Mouse (Mus musculus) left cerebral cortex, postnatal 36 days (tissue): ENCODE data around the gene Pik3ip1. TPM values are rescaled to one million over a fixed set of nuclear protein-coding genes. Genes with fewer than 3 reads are reported as not detected.

Source experiments
- DNase-seq, 2 experiments: peaks; one replicate each; pipeline ENCODE4 v3.0.0; 2021 to 2022; ENCODE audit warnings: low spot score in 2 of 2, mixed read lengths in 1 of 2
- intact Hi-C: fragments of 180-260 bp; cut with DNase I; formaldehyde crosslinking; loops from one replicate; pipeline ENCODE4 v1.15.1; 2025
- total RNA-seq, 2 experiments: library from RNA; stranded (reverse); gene quantifications; 2 replicates each; pipeline ENCODE4 v1.2.3; 2021

Pik3ip1 gene
- total RNA-seq, 2 experiments from 2014 or later = 32.6 to 34.3 TPM

DNA sequence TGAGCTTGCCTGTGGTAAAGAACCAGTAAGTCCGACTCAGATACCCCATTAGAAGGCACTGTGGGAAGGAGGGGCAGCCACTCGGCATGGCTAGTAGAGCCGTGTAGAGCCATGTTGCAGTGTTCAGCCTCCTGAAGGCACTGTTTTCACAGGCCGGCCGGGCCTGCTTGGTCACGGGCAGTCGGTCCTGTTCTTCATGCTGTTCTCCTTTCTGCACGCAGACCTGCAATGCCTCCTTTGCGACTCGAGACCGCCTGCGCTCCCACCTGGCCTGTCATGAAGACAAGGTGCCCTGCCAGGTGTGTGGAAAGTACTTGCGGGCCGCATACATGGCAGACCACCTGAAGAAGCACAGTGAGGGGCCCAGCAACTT lies 31.4 kb upstream of the Pik3ip1 start:
- DNase-seq = no peak
- intact Hi-C loops = no loop called here

DNA sequence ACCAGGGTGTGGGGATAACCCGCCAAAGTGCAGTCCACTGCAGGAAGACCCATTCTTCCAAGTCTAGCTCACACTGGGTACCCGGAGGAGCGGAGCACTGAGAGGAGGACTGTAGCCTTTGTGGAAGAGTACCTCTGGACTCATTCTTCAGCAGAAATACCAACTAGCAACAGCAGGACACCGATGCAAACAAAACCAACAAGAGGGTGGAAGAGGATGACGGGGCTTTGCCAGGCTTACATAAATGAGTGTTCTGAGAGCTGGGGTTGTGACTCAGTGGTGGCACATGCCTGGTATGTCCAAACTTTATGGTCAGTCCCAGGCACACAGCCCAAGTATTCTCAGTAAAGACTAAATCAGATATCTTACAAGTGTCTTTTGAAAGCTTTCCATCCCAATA lies 29.1 kb upstream of the Pik3ip1 start:
- no peak for DNase-seq
- intact Hi-C loops = no loop called here

- intact Hi-C loops = no loop called here
- peak; percentile 46 to 47 for DNase-seq
These were observed 27.8 kb upstream of the Pik3ip1 start for GRCm38 (mm10) chr11:3302385-3302784.

- DNase-seq = no peak
- intact Hi-C loops = no loop called here
These were observed 27.4 kb upstream of the Pik3ip1 start for GRCm38 (mm10) chr11:3302792-3303191.

GRCm38 (mm10) chr11:3305821-3306220 lies 24.4 kb upstream of the Pik3ip1 start:
- intact Hi-C loops = no loop called here
- no peak for DNase-seq

- intact Hi-C loops = no loop called here
- DNase-seq = no peak
These were observed 22.3 kb upstream of the Pik3ip1 start for GRCm38 (mm10) chr11:3307875-3308274.

DNA sequence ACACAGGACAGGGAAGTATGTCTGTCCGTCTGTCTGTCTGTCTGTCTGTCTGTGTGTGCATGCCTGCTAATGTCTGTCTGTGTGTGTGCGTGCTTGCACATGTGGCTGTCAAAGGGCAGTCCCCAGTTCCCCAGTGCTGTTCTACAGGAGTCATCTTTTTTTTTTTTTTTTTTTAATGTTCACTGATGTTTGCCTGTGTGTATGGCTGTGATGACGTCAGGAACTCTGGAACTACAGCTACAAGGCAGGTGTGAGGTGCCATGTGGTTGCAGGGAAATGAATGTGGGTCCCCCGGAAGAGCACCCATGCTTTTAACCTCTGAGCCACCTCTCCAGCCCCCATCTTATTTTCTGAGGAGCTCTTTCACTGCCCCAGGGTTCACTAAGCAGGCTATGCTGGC lies 20.3 kb upstream of the Pik3ip1 start:
- no peak for DNase-seq
- intact Hi-C loops = no loop called here

DNA sequence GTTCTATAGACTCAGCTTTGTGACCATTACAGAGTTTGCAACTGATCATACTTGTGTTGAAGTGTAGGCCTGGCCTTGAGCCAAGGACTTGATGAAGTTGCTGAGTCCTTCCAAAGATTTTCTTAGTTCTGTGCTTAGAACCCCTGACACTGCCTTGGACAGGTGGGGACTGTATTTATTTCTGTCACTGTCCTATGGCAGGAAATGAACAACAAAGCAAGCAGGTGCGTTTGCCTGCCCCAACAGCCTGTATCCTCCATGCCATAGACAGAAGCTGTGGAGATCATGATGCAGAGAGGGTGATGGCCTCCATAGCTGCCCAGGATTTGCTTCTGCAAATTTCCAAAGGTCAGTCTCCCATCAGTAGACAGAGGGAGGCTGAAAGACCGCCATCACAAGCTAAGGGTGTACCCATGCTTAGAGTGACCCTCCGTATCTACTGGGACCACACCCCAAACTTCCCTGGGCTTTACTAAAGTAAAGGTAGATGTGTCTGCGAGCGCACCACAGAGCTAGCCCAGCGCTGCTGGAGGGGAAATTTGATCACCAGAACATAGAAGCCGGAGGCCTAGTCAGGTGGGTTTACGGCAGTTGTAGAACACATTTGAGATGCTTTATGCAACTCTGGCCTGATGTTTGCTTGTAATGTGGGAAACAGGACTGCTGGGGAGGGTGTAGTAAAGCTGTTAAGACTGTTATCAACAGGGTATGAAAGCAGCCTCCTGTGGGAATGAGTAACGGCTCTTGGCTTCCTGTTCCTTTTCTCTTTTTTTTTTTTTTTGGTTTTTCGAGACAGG lies 19.2 kb upstream of the Pik3ip1 start:
- intact Hi-C loops = no loop called here

GRCm38 (mm10) chr11:3311586-3312347 lies 18.4 kb upstream of the Pik3ip1 start:
- intact Hi-C loops = no loop called here
- DNase-seq = no peak

More for the DNA sequence above, 19.2 kb upstream of the Pik3ip1 start:
- no peak for DNase-seq

DNA sequence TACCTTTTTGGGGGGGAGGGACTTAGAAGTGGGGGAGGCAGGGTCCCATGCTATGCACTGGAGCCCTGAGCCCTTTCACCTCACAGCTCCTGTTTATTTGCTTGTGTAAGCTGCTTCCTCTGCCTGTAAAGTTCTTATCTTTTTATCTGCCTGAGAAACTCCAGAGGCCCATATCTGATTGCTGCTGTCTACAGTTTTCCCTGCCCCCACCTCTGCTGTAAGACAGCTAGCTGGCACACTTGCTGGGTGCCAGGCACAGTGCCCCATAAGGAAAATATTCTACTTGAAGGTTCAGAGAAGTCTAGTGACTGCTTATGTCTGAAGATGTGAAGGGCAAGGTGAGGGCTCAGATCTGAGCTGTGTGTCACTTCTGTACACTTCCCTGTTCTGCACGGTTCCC lies 16.9 kb upstream of the Pik3ip1 start:
- intact Hi-C loops = no loop called here
- DNase-seq = no peak

DNA sequence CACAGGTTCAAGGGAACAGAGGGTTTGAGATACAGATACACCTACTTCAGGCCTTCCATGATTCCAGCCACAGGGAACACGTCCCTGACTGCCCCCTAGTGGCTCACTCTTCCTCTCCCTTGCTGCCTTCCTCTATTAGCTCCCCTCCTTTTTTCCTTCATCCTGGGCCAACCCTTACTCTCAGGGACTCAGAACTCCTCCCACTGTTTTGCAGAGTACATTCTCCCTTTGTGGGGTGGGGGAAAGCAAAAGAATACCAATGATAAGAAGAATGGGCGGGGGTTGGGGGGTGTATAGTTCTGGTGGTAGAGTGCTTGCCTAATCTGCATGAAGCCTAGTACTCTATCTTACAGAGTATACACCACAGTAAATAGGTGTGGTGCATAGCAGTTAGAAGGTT lies 16.1 kb upstream of the Pik3ip1 start:
- intact Hi-C loops = no loop called here
- DNase-seq = no peak

- intact Hi-C loops = no loop called here
- DNase-seq = no peak
These were observed 11.9 kb upstream of the Pik3ip1 start for GRCm38 (mm10) chr11:3318286-3318685.

DNA sequence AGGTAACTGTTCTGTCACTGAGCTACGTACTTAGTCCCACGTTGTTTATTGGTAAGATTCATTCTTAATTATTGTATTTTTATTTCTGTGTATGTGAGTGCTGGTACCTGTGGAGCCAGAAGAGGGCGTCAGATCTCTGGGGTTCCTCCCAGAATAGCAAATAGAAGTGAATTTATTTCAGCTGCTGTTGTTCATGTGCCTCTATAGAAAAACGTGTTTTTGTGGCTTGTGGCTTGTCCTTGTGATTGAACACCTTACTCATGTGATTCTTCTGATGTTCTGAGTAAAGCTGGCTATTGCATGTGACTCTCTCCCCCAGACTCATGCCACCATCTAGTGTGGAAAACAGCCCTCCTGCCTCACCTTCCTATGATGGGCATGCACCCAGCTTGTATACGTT lies 1.9 kb upstream of the Pik3ip1 start:
- intact Hi-C loops = no loop called here
- DNase-seq = no peak

GRCm38 (mm10) chr11:3328806-3329775 lies 1.1 kb upstream of the Pik3ip1 start:
- DNase-seq = no peak
- intact Hi-C loops = no loop called here

DNA sequence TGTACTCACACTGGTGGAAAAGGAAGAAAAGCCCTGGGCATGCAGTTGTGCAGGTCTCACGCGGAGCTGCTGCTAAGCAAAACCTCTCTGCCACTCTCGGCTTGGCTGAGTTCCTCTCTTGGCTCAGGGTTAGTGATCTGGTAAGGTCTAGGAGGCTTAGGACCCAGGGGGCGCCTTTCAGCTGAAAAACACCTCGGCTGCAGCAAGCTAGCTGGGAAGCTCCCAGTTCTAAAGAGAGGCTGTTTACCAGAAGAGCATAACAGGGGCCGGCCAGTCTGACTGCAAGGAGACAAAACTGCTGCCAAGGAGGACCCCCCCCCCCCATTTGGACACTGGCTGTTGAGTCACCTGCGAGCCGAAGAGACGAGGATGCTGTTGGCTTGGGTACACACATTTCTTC lies 365 bp downstream of the Pik3ip1 start:
- intact Hi-C loops = loop anchor here (2.0 kb wide), 1 partner anchor 40 kb away; no protein-coding TSS in a partner anchor
- peak; percentile 80 to 84 for DNase-seq

- intact Hi-C loops = loop anchor here (2.0 kb wide), 1 partner anchor 40 kb away; no protein-coding TSS in a partner anchor
- no peak for DNase-seq
These were observed 970 bp downstream of the Pik3ip1 start for GRCm38 (mm10) chr11:3330991-3331750.

GRCm38 (mm10) chr11:3331756-3332642 lies 1.8 kb downstream of the Pik3ip1 start:
- peak; percentile 91 to 93 for DNase-seq
- intact Hi-C loops = loop anchor here (2.0 kb wide), 1 partner anchor 41 kb away; no protein-coding TSS in a partner anchor

GRCm38 (mm10) chr11:3333111-3333695 lies 3.0 kb downstream of the Pik3ip1 start:
- no peak for DNase-seq
- intact Hi-C loops = no loop called here
